Mouse (Mus musculus): ENCODE measurements around the gene 4921517D22Rik. TPM values are rescaled to one million over a fixed set of nuclear protein-coding genes. Genes with fewer than 3 reads are reported as not detected.
"Not testable (repeated sequence)": the region's sequence is repeated elsewhere in the genome, so short reads cannot be mapped to it uniquely, and the experiment has no call there.

The 4921517D22Rik gene
- total RNA-seq (2018; cell fraction: chromatin; rRNA removed), result not detected
- not detected for total RNA-seq (2018; cell fraction: cytosol; rRNA removed)
- total RNA-seq (2018; cell fraction: nucleus; rRNA removed), result not detected
- polyA plus RNA-seq (2018), result not detected in 3 replicates

DNA sequence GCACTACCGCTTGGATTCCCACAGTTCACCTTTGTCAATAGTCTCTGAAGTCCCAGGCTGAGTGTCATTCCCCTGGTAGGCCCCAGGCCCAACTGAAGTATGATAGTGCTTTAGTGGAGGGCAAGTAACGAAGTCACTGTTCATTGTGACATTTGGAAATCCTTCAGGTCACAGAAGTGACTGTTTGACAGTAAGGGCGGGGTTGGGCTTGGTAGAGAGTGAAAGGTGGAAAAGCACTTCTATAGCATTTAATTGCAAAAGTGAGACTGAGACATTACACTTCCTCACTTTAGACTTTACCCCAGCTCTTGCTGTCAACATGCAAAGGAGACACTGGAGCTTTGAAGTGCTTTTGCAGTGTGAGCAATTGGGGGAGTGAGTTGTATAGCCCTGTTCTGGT, at the start of gene 4921517D22Rik:
Gene 4921517D22Rik, minus strand, starts transcription at position 101 of the 400 bp plus-strand sequence.
- Histone ChIP-seq H3K36me3 (ENCODE audit: inconsistent target) (no peaks in the 10 kb centered on the region), H3K27ac (no peak within 1 kb of the TSS), H3K4me3 (ENCODE audit: inconsistent target) (no peak within 1 kb of the TSS), H3K79me2 (ENCODE audit: inconsistent target) (no peaks in the 10 kb centered on the region)
- 97% methylated on average over 3 of the region's 3 CpGs for WGBS (ENCODE audit: missing documents)

DNA sequence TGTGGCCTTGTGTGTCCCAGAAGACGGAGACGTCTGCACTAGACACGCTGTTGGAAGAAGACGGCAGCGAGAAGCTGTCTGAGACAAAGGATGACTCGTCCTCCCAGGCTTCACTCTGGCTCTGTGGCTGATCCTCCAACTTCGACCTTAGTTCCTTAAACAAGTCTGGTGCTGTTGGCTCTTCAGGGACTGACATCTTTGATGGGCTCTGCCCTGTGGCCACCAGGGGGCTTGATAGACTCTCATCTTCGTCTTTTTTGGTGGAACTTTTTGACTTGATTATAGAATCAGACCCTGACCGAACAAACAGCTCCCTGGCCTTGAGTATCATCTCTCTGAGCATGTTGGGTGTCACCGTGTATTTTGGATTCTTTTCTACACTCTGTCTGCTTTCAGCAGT, 47.8 kb upstream of the 4921517D22Rik start:
- 36% methylated on average over 10 of the region's 10 CpGs for WGBS (ENCODE audit: missing documents)
- H3K27ac ChIP-seq, result no peak overlapping the region
- H3K79me2 ChIP-seq (ENCODE audit: inconsistent target), result no peaks in the 10 kb centered on the region
- H3K4me3 ChIP-seq (ENCODE audit: inconsistent target), result no peak overlapping the region
- H3K36me3 ChIP-seq (ENCODE audit: inconsistent target), result no peaks in the 10 kb centered on the region

DNA sequence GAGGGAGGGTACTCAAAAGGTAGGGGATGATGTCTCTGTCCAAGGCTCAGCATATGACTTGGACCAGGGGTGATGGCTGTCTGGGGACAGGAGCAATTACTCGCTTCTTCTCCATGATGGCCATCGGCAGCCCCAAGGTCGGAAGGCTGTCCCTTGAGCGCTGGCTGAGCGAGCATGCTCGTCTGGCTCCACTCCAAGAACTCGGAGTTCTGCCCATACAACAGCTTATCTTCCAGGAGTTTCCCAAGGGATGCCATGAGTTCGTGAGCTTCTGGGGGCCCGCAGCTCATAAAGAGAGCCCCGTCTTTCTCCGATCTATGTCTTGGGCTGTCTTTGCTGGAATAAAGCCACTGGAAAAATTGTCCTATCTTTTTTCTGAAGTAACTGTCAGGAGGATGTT, 47.2 kb upstream of the 4921517D22Rik start:
- Histone ChIP-seq H3K79me2 (ENCODE audit: inconsistent target) (no peaks in the 10 kb centered on the region), H3K36me3 (ENCODE audit: inconsistent target) (no peaks in the 10 kb centered on the region), H3K27ac (no peak overlapping the region), H3K4me3 (ENCODE audit: inconsistent target) (no peak overlapping the region)
- WGBS (ENCODE audit: missing documents), result 94% methylated on average over 11 of the region's 11 CpGs

GRCm38 (mm10) chr13:59739397-59739796, 45.5 kb upstream of the 4921517D22Rik start:
- Histone ChIP-seq H3K27ac (no peak overlapping the region), H3K79me2 (ENCODE audit: inconsistent target) (no peaks in the 10 kb centered on the region), H3K36me3 (ENCODE audit: inconsistent target) (no peaks in the 10 kb centered on the region), H3K4me3 (ENCODE audit: inconsistent target) (no peak overlapping the region)
- whole genome bisulfite sequencing (ENCODE audit: missing documents), result 94% methylated on average over 4 of the region's 4 CpGs

DNA sequence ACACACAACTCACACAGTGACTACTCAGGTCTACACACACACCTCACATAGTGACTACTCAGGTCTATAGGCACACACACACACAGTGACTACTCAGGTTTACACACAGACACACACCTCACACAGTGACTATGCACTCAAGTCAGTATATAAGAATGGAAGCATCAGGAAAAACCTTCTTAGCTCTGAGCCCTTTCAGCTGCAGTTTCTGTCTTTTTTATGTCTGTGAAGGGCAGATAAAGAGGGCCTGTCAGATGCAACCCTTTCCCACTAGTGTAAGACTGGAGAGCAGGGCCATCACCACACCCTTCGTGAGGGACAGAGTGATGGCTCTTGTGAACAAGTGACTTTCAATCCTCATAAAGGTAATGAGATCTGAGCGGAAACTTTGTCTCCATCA, 44.5 kb upstream of the 4921517D22Rik start:
- Histone ChIP-seq H3K36me3 (ENCODE audit: inconsistent target) (no peaks in the 10 kb centered on the region), H3K4me3 (ENCODE audit: inconsistent target) (no peak overlapping the region), H3K27ac (no peak overlapping the region), H3K79me2 (ENCODE audit: inconsistent target) (no peaks in the 10 kb centered on the region)
- 88% methylated on average over 2 of the region's 2 CpGs for WGBS (ENCODE audit: missing documents)

DNA sequence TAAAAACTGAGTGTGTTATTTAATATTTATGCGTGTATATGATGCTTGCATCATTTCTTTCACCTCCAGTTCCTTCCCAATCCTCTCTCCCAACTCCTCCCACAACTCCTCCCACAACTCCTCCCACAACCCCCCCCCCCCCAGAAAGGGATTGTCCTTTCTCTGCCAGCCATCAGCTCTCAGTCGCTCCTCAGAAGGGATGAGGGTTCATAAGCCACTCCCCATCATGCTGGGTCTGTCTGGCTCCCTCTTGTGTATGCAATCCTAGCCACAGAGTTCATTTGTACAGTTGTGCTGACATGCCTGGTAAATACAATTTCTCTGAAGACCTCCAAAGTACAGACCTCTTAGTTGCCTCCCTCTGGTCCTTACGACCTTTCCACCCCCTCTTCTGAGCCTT, 41.3 kb upstream of the 4921517D22Rik start:
- no peak overlapping the region for H3K4me3 ChIP-seq (ENCODE audit: inconsistent target)
- no peak overlapping the region for H3K27ac ChIP-seq
- WGBS (ENCODE audit: missing documents), result 43% methylated on average over 2 of the region's 3 CpGs
- no peaks in the 10 kb centered on the region for H3K79me2 ChIP-seq (ENCODE audit: inconsistent target)
- H3K36me3 ChIP-seq (ENCODE audit: inconsistent target), result no peaks in the 10 kb centered on the region

GRCm38 (mm10) chr13:59734347-59734746, 40.4 kb upstream of the 4921517D22Rik start:
- H3K79me2 ChIP-seq (ENCODE audit: inconsistent target); H3K36me3 ChIP-seq (ENCODE audit: inconsistent target); H3K4me3 ChIP-seq (ENCODE audit: inconsistent target); H3K27ac ChIP-seq: not testable (repeated sequence)
- WGBS (ENCODE audit: missing documents), result 41% methylated on average over 5 of the region's 6 CpGs

- 100% methylated on average over 2 of the region's 4 CpGs for WGBS (ENCODE audit: missing documents)
- Histone ChIP-seq H3K79me2 (ENCODE audit: inconsistent target) (no peaks in the 10 kb centered on the region), H3K4me3 (ENCODE audit: inconsistent target) (no peak overlapping the region), H3K36me3 (ENCODE audit: inconsistent target) (no peaks in the 10 kb centered on the region), H3K27ac (no peak overlapping the region)
Observed at GRCm38 (mm10) chr13:59733936-59734335, 40.0 kb upstream of the 4921517D22Rik start.

DNA sequence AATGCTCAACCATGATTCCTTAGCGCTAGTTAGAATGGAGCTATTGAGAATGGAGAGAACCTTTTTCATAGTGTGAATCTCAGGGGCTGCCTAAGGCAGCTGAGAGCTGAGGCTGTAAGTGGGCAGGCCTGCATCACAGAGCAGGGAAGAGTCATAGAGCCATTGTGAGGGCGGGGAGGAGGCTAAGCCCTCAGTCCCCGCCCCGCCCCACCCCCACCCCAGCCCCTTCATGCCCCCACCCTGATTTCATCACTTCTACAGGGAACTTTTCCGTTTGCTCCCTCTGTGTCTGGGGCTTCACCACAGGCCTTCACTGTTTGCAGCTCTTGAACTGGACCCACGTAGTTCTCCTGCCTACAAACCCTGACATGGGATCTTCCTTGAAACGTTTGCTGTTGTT, 37.7 kb upstream of the 4921517D22Rik start, which contains the start of gene Spata31d1d:
Gene Spata31d1d, minus strand, starts transcription at position 101 of the 400 bp plus-strand sequence.
- H3K27ac ChIP-seq, result no peak within 1 kb of the TSS
- no peak within 1 kb of the TSS for H3K4me3 ChIP-seq (ENCODE audit: inconsistent target)
- 73% methylated on average over 4 of the region's 7 CpGs for WGBS (ENCODE audit: missing documents)
- H3K36me3 ChIP-seq (ENCODE audit: inconsistent target), result no peaks in the 10 kb centered on the region
- H3K79me2 ChIP-seq (ENCODE audit: inconsistent target), result no peaks in the 10 kb centered on the region

DNA sequence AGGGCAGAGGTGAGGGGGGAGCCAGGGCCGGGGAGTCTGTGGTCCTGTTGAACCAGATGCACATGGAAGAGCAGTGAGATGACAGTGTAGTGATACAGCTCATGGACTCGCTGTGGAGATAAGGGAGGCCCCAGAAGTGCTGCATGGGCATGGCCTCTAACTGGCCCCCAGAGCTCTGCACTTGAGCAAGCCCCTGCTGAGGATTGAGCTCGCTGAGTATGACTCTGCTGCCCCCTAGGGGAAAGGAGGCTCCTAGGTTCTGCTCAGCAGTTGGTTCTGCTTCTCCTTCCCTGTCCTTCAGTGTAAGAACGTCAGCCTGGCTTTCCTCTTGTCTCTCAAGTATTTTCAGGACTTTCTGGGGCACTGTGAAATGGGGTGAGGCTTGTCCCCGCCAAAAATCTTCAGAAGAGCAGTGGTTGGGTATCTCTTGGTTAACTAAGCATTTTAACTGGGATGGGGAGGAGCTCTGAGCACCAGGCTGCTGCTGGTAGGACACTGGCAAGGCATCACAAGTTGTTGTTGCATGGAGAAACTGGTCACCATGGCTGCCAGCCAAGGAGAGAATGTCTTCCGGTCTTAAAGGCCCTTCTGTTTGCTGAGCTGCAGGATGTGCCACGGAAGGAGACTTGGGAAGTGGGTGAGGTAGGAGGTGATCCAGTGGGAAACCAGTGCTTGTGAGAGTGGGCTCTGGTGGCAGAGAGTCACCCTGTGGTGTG, 34.6 kb upstream of the 4921517D22Rik start:
- Histone ChIP-seq H3K79me2 (ENCODE audit: inconsistent target) (no peaks in the 10 kb centered on the region), H3K4me3 (ENCODE audit: inconsistent target) (no peak overlapping the region), H3K27ac (no peak overlapping the region), H3K36me3 (ENCODE audit: inconsistent target) (no peaks in the 10 kb centered on the region)
- WGBS (ENCODE audit: missing documents), result 27% methylated on average over 7 of the region's 7 CpGs

GRCm38 (mm10) chr13:59726139-59726867, 32.4 kb upstream of the 4921517D22Rik start:
- H3K27ac ChIP-seq, result no peak overlapping the region
- H3K79me2 ChIP-seq (ENCODE audit: inconsistent target), result no peaks in the 10 kb centered on the region
- WGBS (ENCODE audit: missing documents), result 54% methylated on average over 29 of the region's 29 CpGs
- H3K36me3 ChIP-seq (ENCODE audit: inconsistent target), result no peaks in the 10 kb centered on the region
- H3K4me3 ChIP-seq (ENCODE audit: inconsistent target), result no peak overlapping the region

GRCm38 (mm10) chr13:59722089-59722488, 28.2 kb upstream of the 4921517D22Rik start:
- not testable (repeated sequence) for H3K36me3 ChIP-seq (ENCODE audit: inconsistent target); H3K27ac ChIP-seq; H3K79me2 ChIP-seq (ENCODE audit: inconsistent target); H3K4me3 ChIP-seq (ENCODE audit: inconsistent target)
- WGBS (ENCODE audit: missing documents), result 73% methylated on average over 1 of the region's 1 CpGs

- Histone ChIP-seq H3K79me2 (ENCODE audit: inconsistent target) (no peaks in the 10 kb centered on the region), H3K4me3 (ENCODE audit: inconsistent target) (no peak overlapping the region), H3K27ac (no peak overlapping the region), H3K36me3 (ENCODE audit: inconsistent target) (no peaks in the 10 kb centered on the region)
- WGBS (ENCODE audit: missing documents), result 78% methylated on average over 1 of the region's 1 CpGs
Observed at GRCm38 (mm10) chr13:59719475-59719874, 25.6 kb upstream of the 4921517D22Rik start.

DNA sequence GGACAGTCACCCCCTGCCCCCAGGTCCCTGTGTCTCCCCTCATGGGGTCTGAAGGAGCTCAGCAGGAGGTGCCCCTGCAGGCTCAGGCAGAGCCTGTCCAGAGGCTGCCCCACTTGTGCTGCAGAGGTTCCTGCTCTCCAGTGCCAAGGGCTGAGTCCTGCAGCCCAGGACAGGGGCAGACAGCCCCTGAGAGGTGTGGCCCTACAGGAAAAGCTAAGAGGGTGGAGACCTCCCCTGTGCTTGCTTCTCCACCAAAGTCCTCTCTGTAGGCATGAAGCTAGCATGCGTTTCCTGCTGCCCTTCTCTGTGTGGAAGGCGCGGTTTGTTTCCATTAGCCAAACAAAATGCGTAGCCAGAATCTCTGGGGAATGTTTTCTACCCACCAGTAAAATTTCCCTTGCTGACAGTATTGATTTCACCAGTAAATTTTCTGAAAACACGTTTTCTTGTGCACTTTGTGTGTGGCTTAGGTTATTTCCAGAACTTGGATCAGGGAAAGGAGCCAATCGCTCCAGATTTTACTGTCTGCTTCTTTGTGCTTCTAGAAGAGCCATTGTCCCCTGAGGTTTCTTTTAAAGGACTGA, 25.0 kb upstream of the 4921517D22Rik start:
- not testable (repeated sequence) for H3K79me2 ChIP-seq (ENCODE audit: inconsistent target); H3K27ac ChIP-seq; H3K36me3 ChIP-seq (ENCODE audit: inconsistent target); H3K4me3 ChIP-seq (ENCODE audit: inconsistent target)
- WGBS (ENCODE audit: missing documents), result 16% methylated on average over 6 of the region's 6 CpGs

- Histone ChIP-seq H3K27ac (no peak overlapping the region), H3K36me3 (ENCODE audit: inconsistent target) (no peaks in the 10 kb centered on the region), H3K4me3 (ENCODE audit: inconsistent target) (no peak overlapping the region), H3K79me2 (ENCODE audit: inconsistent target) (no peaks in the 10 kb centered on the region)
- 63% methylated on average over 3 of the region's 3 CpGs for WGBS (ENCODE audit: missing documents)
Observed at GRCm38 (mm10) chr13:59713710-59714109, 19.8 kb upstream of the 4921517D22Rik start.
